8 mouse cellular contexts compared by ENCODE assay signal in the genomic region with DNA sequence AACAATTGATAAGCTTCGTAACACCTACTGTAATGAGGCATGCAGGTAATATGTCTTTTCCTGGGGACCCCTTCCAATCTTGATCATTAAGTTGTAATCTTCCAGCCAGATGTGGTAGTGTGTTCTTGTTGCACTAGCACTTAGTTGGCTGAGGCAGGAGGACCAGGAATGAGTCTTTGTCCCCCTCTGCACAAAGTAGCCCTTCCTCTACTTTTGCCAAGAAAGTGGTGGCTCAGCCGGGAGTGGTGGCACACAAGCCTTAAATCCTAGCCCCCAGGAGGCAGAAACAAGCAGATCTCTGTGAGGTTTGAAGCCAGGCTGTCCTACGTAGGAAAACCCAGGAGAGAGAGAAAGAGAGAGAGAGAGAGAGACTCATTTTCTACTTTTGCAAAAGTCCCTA. TPM values are rescaled to one million over a fixed set of nuclear protein-coding genes. Genes with fewer than 3 reads are reported as not detected.
A peak's percentile ranks its signal among the peaks of the same experiment; 100 is the strongest.
DNase-seq lines count a peak whose midpoint lies in the region; ATAC-seq lines count a peak whose summit lies in the region.

No protein-coding gene starts in this region.

- H3K27me3 ChIP-seq in kidney, embryonic 14.5 days (ENCODE audit: control insufficient read depth, insufficient read depth, low read length), result no peaks in the 10 kb centered on the region
- no peaks in the 10 kb centered on the region for H3K27me3 ChIP-seq in embryonic facial prominence, embryonic 12.5 days
- H3K27me3 ChIP-seq in hindbrain, embryonic 16.5 days (replicated peaks; ENCODE audit: control insufficient read depth, insufficient read depth, low read length), result no peaks in the 10 kb centered on the region
- H3K27me3 ChIP-seq in midbrain, embryonic 14.5 days (ENCODE audit: control insufficient read depth, insufficient read depth, low read length), result no peaks in the 10 kb centered on the region

- no peak for ATAC-seq in kidney, embryonic 14.5 days (ENCODE audit: low FRiP score, low TSS enrichment)
- ATAC-seq in embryonic facial prominence, embryonic 12.5 days (ENCODE audit: insufficient number of reproducible peaks, insufficient read depth, low FRiP score, low TSS enrichment), result no peak
- no peak for ATAC-seq in hindbrain, embryonic 16.5 days
- ATAC-seq in midbrain, embryonic 14.5 days (ENCODE audit: low FRiP score, low TSS enrichment), result no peak
- no peak for ATAC-seq in inflammation-experienced regulatory T-cells, adult 6 months

- 66% methylated on average over 3 of the region's 3 CpGs for WGBS in kidney, embryonic 14.5 days
- WGBS in embryonic facial prominence, embryonic 12.5 days, result 55% methylated on average over 3 of the region's 3 CpGs
- WGBS in hindbrain, embryonic 16.5 days, result 37% methylated on average over 3 of the region's 3 CpGs
- WGBS in midbrain, embryonic 14.5 days, result 33% methylated on average over 3 of the region's 3 CpGs

- H3K9me3 ChIP-seq in kidney, embryonic 14.5 days (ENCODE audit: control insufficient read depth, low read length), result no peaks in the 10 kb centered on the region
- no peaks in the 10 kb centered on the region for H3K9me3 ChIP-seq in embryonic facial prominence, embryonic 12.5 days
- H3K9me3 ChIP-seq in hindbrain, embryonic 16.5 days (ENCODE audit: control insufficient read depth, low read length), result no peaks in the 10 kb centered on the region
- H3K9me3 ChIP-seq in midbrain, embryonic 14.5 days (ENCODE audit: control insufficient read depth, low read length), result no peaks in the 10 kb centered on the region

- DNase-seq in kidney, adult 9 months, result no peak
- DNase-seq in midbrain, embryonic 14.5 days, result no peak
- DNase-seq in left cerebral cortex, postnatal 25 days (ENCODE audit: low spot score in 2 of 2), result no peak
- DNase-seq in cerebellum, adult 11 months, result no peak

- H3K4me2 ChIP-seq in kidney, embryonic 14.5 days (replicated peaks; ENCODE audit: low read depth, low read length), result no peak overlapping the region
- no peak overlapping the region for H3K4me2 ChIP-seq in embryonic facial prominence, embryonic 12.5 days (replicated peaks)
- no peak overlapping the region for H3K4me2 ChIP-seq in hindbrain, embryonic 16.5 days (ENCODE audit: low read length)
- H3K4me2 ChIP-seq in midbrain, embryonic 14.5 days (ENCODE audit: low read length), result peak overlapping the region; percentile 80; the same call in 1 of the 2 replicates

- peak overlapping the region; percentile 91 for H3K27ac ChIP-seq in kidney, embryonic 14.5 days (ENCODE audit: low read depth, low read length)
- H3K27ac ChIP-seq in embryonic facial prominence, embryonic 12.5 days, result peak overlapping the region; percentile 95
- H3K27ac ChIP-seq in hindbrain, embryonic 16.5 days (ENCODE audit: low read depth, low read length), result peak overlapping the region; percentile 98
- H3K27ac ChIP-seq in midbrain, embryonic 14.5 days (replicated peaks; ENCODE audit: low read depth, low read length), result peak overlapping the region; percentile 94

- intact Hi-C loops in left cerebral cortex, postnatal 25 days (cut with DNase I), result loop anchor here (2.0 to 5.0 kb wide), 2 partner anchors 17 to 270 kb away; a partner anchor contains a TSS

- H3K4me1 ChIP-seq in kidney, embryonic 14.5 days (ENCODE audit: control insufficient read depth, insufficient read depth, low read length), result peaks cover 71% of the 10 kb centered on the region
- peaks cover 64% of the 10 kb centered on the region for H3K4me1 ChIP-seq in embryonic facial prominence, embryonic 12.5 days
- peaks cover 45% of the 10 kb centered on the region for H3K4me1 ChIP-seq in hindbrain, embryonic 16.5 days (ENCODE audit: control insufficient read depth, insufficient read depth, low read depth, low read length)
- H3K4me1 ChIP-seq in midbrain, embryonic 14.5 days (ENCODE audit: control insufficient read depth, insufficient read depth, low read length), result peaks cover 63% of the 10 kb centered on the region

- no peaks in the 10 kb centered on the region for H3K36me3 ChIP-seq in kidney, embryonic 14.5 days (ENCODE audit: control insufficient read depth, insufficient read depth, low read length)
- no peaks in the 10 kb centered on the region for H3K36me3 ChIP-seq in embryonic facial prominence, embryonic 12.5 days
- H3K36me3 ChIP-seq in hindbrain, embryonic 16.5 days (ENCODE audit: control insufficient read depth, insufficient read depth, low read length), result no peaks in the 10 kb centered on the region
- no peaks in the 10 kb centered on the region for H3K36me3 ChIP-seq in midbrain, embryonic 14.5 days (ENCODE audit: control insufficient read depth, insufficient read depth, low read length)

- no peak overlapping the region; the same call in 1 of the 2 replicates for H3K9ac ChIP-seq in kidney, embryonic 14.5 days (ENCODE audit: low read depth, low read length)
- H3K9ac ChIP-seq in embryonic facial prominence, embryonic 12.5 days, result no peak overlapping the region
- H3K9ac ChIP-seq in hindbrain, embryonic 16.5 days (ENCODE audit: low read depth, low read length), result no peak overlapping the region
- H3K9ac ChIP-seq in midbrain, embryonic 14.5 days (replicated peaks; ENCODE audit: low read length), result no peak overlapping the region

- no peak overlapping the region for H3K4me3 ChIP-seq in kidney, embryonic 14.5 days (ENCODE audit: low read length)
- no peak overlapping the region for H3K4me3 ChIP-seq in embryonic facial prominence, embryonic 12.5 days
- no peak overlapping the region for H3K4me3 ChIP-seq in hindbrain, embryonic 16.5 days (ENCODE audit: low read length)
- no peak overlapping the region for H3K4me3 ChIP-seq in midbrain, embryonic 14.5 days (replicated peaks; ENCODE audit: low read depth, low read length)

RNA-seq across cellular contexts. Expression of a gene that starts 17.0 kb away (rescaled TPM):
- 20.8 and 28.6 TPM in 2 replicates for polyA plus RNA-seq in kidney, embryonic 14.5 days (2014; fragmentation: Nextera tagmentation; extraction: Ambion mirVana)
- 34.2 and 37.5 TPM in 2 replicates for polyA plus RNA-seq in embryonic facial prominence, embryonic 12.5 days (2016; fragmentation: Nextera tagmentation; extraction: Ambion mirVana)
- 28.0 and 28.5 TPM in 2 replicates for polyA plus RNA-seq in hindbrain, embryonic 16.5 days (2015; fragmentation: Nextera tagmentation; extraction: Ambion mirVana)
- polyA plus RNA-seq in midbrain, embryonic 14.5 days (2014; fragmentation: Nextera tagmentation; extraction: Ambion mirVana), result 34.2 and 61.1 TPM in 2 replicates
- 100 to 1,000 TPM; 168 to 251 (median 221) TPM for polyA plus RNA-seq in inflammation-experienced regulatory T-cells, adult 6 months (2017; shearing (Covaris generic))
- total RNA-seq in left cerebral cortex, postnatal 25 days (2021), result 10 to 100 TPM; 15.1 to 29.0 TPM

RNA-seq across cellular contexts. Expression of a gene that starts 24.9 kb away (rescaled TPM):
- 1.7 and 4.0 TPM in 2 replicates for polyA plus RNA-seq in kidney, embryonic 14.5 days (2014; fragmentation: Nextera tagmentation; extraction: Ambion mirVana)
- 6.2 and 7.2 TPM in 2 replicates for polyA plus RNA-seq in embryonic facial prominence, embryonic 12.5 days (2016; fragmentation: Nextera tagmentation; extraction: Ambion mirVana)
- polyA plus RNA-seq in hindbrain, embryonic 16.5 days (2015; fragmentation: Nextera tagmentation; extraction: Ambion mirVana), result 11.8 and 24.0 TPM in 2 replicates
- 0.31 and 6.4 TPM in 2 replicates for polyA plus RNA-seq in midbrain, embryonic 14.5 days (2014; fragmentation: Nextera tagmentation; extraction: Ambion mirVana)
- not detected for polyA plus RNA-seq in inflammation-experienced regulatory T-cells, adult 6 months (2017; shearing (Covaris generic))
- 10 to 100 TPM; 17.0 to 22.0 TPM for total RNA-seq in left cerebral cortex, postnatal 25 days (2021)

RNA-seq across cellular contexts. Expression of a gene that starts 49.1 kb away (rescaled TPM):
- polyA plus RNA-seq in kidney, embryonic 14.5 days (2014; fragmentation: Nextera tagmentation; extraction: Ambion mirVana), result 0.14 and 0.28 TPM in 2 replicates
- polyA plus RNA-seq in embryonic facial prominence, embryonic 12.5 days (2016; fragmentation: Nextera tagmentation; extraction: Ambion mirVana), result not detected in 2 replicates
- 0.15 and 0.73 TPM in 2 replicates for polyA plus RNA-seq in hindbrain, embryonic 16.5 days (2015; fragmentation: Nextera tagmentation; extraction: Ambion mirVana)
- polyA plus RNA-seq in midbrain, embryonic 14.5 days (2014; fragmentation: Nextera tagmentation; extraction: Ambion mirVana), result 0.26 TPM in 1 of 2 replicates, not detected in the other
- not detected for polyA plus RNA-seq in inflammation-experienced regulatory T-cells, adult 6 months (2017; shearing (Covaris generic))
- total RNA-seq in left cerebral cortex, postnatal 25 days (2021), result not detected
